ENCODE assay signal across 8 mouse cellular contexts in the genomic region with DNA sequence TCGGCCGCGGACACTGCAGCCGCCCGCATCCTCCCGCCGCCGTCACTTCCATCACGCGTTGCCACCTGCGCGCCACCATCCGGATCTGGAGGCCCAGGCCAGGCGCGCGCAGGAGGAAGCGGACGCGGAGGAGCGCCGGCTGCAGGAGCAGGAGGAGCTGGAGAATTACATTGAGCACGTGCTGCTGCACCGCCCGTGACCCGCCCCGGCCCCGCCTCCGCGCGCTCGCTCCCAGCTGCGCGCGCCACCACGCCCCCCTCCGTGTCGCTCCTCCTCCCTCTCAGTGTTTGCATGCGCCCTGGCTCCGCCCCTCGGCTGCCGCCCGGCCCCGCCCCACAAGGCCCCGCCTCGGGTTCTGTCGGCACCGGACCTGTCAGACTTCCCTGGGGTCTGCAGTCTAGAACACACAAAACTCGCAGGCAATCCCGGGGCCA. TPM values are rescaled to one million over a fixed set of nuclear protein-coding genes. Genes with fewer than 3 reads are reported as not detected.
DNase-seq lines count a peak whose midpoint lies in the region; ATAC-seq and TF ChIP-seq lines count a peak whose summit lies in the region.

No protein-coding gene starts in this region.

- WGBS in forebrain, embryonic 13.5 days: under 1% methylated on average over 28 of the region's 49 CpGs
- WGBS in large intestine, adult 2 months: under 1% methylated on average over 49 of the region's 49 CpGs
- WGBS in lung, embryonic 14.5 days: under 1% methylated on average over 41 of the region's 49 CpGs
- under 1% methylated on average over 48 of the region's 49 CpGs for WGBS in olfactory bulb, adult 2 months

- peak; percentile 24; the same call in 1 of the 2 replicates for TF ChIP-seq POLR2A in olfactory bulb, adult 2 months (IDR thresholded peaks at IDR 0.05; ENCODE audit: insufficient read depth, low read depth, low read length)

- intact Hi-C loops in heart, postnatal 14 days (cut with DNase I): no loop called here

- peak overlapping the region; percentile 63 for H3K9ac ChIP-seq in forebrain, embryonic 13.5 days
- H3K9ac ChIP-seq in lung, embryonic 14.5 days: 0 out of 2 replicates have a peak overlapping the region, but pooled peaks have one; percentile 20

- H3K27ac ChIP-seq in forebrain, embryonic 13.5 days: peak overlapping the region; percentile 12; the same call in 1 of the 2 replicates
- no peak overlapping the region for H3K27ac ChIP-seq in lung, embryonic 14.5 days (ENCODE audit: low read depth)
- no peak overlapping the region for H3K27ac ChIP-seq in olfactory bulb, adult 2 months (ENCODE audit: insufficient read depth, low read depth, low read length)

- H3K27me3 ChIP-seq in forebrain, embryonic 13.5 days: peaks cover 49% of the 10 kb centered on the region
- peaks cover 47% of the 10 kb centered on the region for H3K27me3 ChIP-seq in lung, embryonic 14.5 days (ENCODE audit: insufficient read depth, low read length)

- peak overlapping the region; percentile 99 for H3K4me2 ChIP-seq in forebrain, embryonic 13.5 days
- H3K4me2 ChIP-seq in lung, embryonic 14.5 days: peak overlapping the region; percentile 100

- peaks cover 24% of the 10 kb centered on the region for H3K36me3 ChIP-seq in forebrain, embryonic 13.5 days (ENCODE audit: poor library complexity, severe bottlenecking)
- peaks cover 25% of the 10 kb centered on the region; the same call in 1 of the 2 replicates for H3K36me3 ChIP-seq in lung, embryonic 14.5 days (ENCODE audit: insufficient read depth)

- peak overlapping the region; percentile 51 for H3K4me3 ChIP-seq in forebrain, embryonic 13.5 days
- H3K4me3 ChIP-seq in lung, embryonic 14.5 days (ENCODE audit: low read depth, low read length): peak overlapping the region; percentile 44
- H3K4me3 ChIP-seq in olfactory bulb, adult 2 months (ENCODE audit: insufficient read depth, low read depth, low read length): peak overlapping the region; percentile 71

- peak; percentile 54; the same call in 1 of the 2 replicates for ATAC-seq in cerebellum, adult (ENCODE audit: insufficient number of reproducible peaks, low FRiP score, low TSS enrichment)
- peak; percentile 77 for ATAC-seq in forebrain, embryonic 13.5 days
- ATAC-seq in lung, embryonic 14.5 days (ENCODE audit: insufficient read depth): peak; percentile 79

- no peaks in the 10 kb centered on the region for H3K9me3 ChIP-seq in forebrain, embryonic 13.5 days (replicated peaks)
- H3K9me3 ChIP-seq in lung, embryonic 14.5 days (ENCODE audit: low read depth, low read length): no peaks in the 10 kb centered on the region

- no peak for TF ChIP-seq CTCF in lung, embryonic 14.5 days (IDR thresholded peaks at IDR 0.05; ENCODE audit: low read depth)
- TF ChIP-seq CTCF in olfactory bulb, adult 2 months (IDR thresholded peaks at IDR 0.05; ENCODE audit: insufficient read depth, low read depth, low read length): no peak

- peak; percentile 94 for DNase-seq in ES-CJ7 (ENCODE audit: low read depth, low spot score)
- DNase-seq in heart, postnatal 14 days: peak; percentile 86 to 89
- peak; percentile 58 for DNase-seq in large intestine, adult 2 months (ENCODE audit: low read depth, low spot score)
- peak; percentile 92 for DNase-seq in lung, embryonic 14.5 days
- DNase-seq in thymus, adult 18-20 months: peak; percentile 81 to 83

- peaks cover 36% of the 10 kb centered on the region for H3K4me1 ChIP-seq in forebrain, embryonic 13.5 days
- peaks cover 11% of the 10 kb centered on the region; the same call in 1 of the 2 replicates for H3K4me1 ChIP-seq in lung, embryonic 14.5 days (ENCODE audit: insufficient read depth)
- peaks cover 47% of the 10 kb centered on the region for H3K4me1 ChIP-seq in olfactory bulb, adult 2 months (ENCODE audit: control insufficient read depth, insufficient read depth, low read length)

RNA-seq across cellular contexts. Expression of a gene that starts 6.5 kb away (rescaled TPM):
- 0.89 and 1.0 TPM in 2 replicates for polyA plus RNA-seq in forebrain, embryonic 13.5 days (2015; fragmentation: Nextera tagmentation; extraction: Ambion mirVana)
- not detected for total RNA-seq in heart, postnatal 14 days (2021)
- 0.25 and 0.27 TPM in 2 replicates for polyA plus RNA-seq in large intestine, adult 2 months (2012; rRNA removed)
- polyA plus RNA-seq in lung, embryonic 14.5 days (2014; fragmentation: Nextera tagmentation; extraction: Ambion mirVana): 0.12 and 0.13 TPM in 2 replicates
- polyA plus RNA-seq in olfactory bulb, adult 2 months (2012; ENCODE audit: insufficient read depth, insufficient read length, low replicate concordance, missing spikeins): not detected in 2 replicates

RNA-seq across cellular contexts. Expression of a gene that starts 13.3 kb away (rescaled TPM):
- polyA plus RNA-seq in forebrain, embryonic 13.5 days (2015; fragmentation: Nextera tagmentation; extraction: Ambion mirVana): 252 and 260 TPM in 2 replicates
- total RNA-seq in heart, postnatal 14 days (2021): 10 to 100 TPM; 41.9 to 50.2 TPM
- polyA plus RNA-seq in large intestine, adult 2 months (2012; rRNA removed): 101 and 107 TPM in 2 replicates
- polyA plus RNA-seq in lung, embryonic 14.5 days (2014; fragmentation: Nextera tagmentation; extraction: Ambion mirVana): 179 and 191 TPM in 2 replicates
- polyA plus RNA-seq in olfactory bulb, adult 2 months (2012; ENCODE audit: insufficient read depth, insufficient read length, low replicate concordance, missing spikeins): not detected in 2 replicates

RNA-seq across cellular contexts. Expression of a gene that starts 39.4 kb away (rescaled TPM):
- polyA plus RNA-seq in forebrain, embryonic 13.5 days (2015; fragmentation: Nextera tagmentation; extraction: Ambion mirVana): 0.14 and 0.21 TPM in 2 replicates
- total RNA-seq in heart, postnatal 14 days (2021): 10 to 100 TPM; 12.5 TPM
- 0.94 and 1.1 TPM in 2 replicates for polyA plus RNA-seq in large intestine, adult 2 months (2012; rRNA removed)
- polyA plus RNA-seq in lung, embryonic 14.5 days (2014; fragmentation: Nextera tagmentation; extraction: Ambion mirVana): 0.47 and 0.86 TPM in 2 replicates
- not detected in 2 replicates for polyA plus RNA-seq in olfactory bulb, adult 2 months (2012; ENCODE audit: insufficient read depth, insufficient read length, low replicate concordance, missing spikeins)

RNA-seq across cellular contexts. Expression of a gene that starts 44.8 kb away (rescaled TPM):
- polyA plus RNA-seq in forebrain, embryonic 13.5 days (2015; fragmentation: Nextera tagmentation; extraction: Ambion mirVana): 110 and 113 TPM in 2 replicates
- total RNA-seq in heart, postnatal 14 days (2021): 10 to 100 TPM; 50.4 to 54.9 TPM
- polyA plus RNA-seq in large intestine, adult 2 months (2012; rRNA removed): 90.2 and 93.7 TPM in 2 replicates
- 88.9 and 97.4 TPM in 2 replicates for polyA plus RNA-seq in lung, embryonic 14.5 days (2014; fragmentation: Nextera tagmentation; extraction: Ambion mirVana)
- polyA plus RNA-seq in olfactory bulb, adult 2 months (2012; ENCODE audit: insufficient read depth, insufficient read length, low replicate concordance, missing spikeins): not detected in 2 replicates

RNA-seq across cellular contexts. Expression of a gene that starts 45.8 kb away (rescaled TPM):
- 25.8 and 28.9 TPM in 2 replicates for polyA plus RNA-seq in forebrain, embryonic 13.5 days (2015; fragmentation: Nextera tagmentation; extraction: Ambion mirVana)
- 10 to 100 TPM; 40.3 to 42.2 TPM for total RNA-seq in heart, postnatal 14 days (2021)
- 29.6 and 33.8 TPM in 2 replicates for polyA plus RNA-seq in large intestine, adult 2 months (2012; rRNA removed)
- polyA plus RNA-seq in lung, embryonic 14.5 days (2014; fragmentation: Nextera tagmentation; extraction: Ambion mirVana): 43.5 and 43.7 TPM in 2 replicates
- not detected in 2 replicates for polyA plus RNA-seq in olfactory bulb, adult 2 months (2012; ENCODE audit: insufficient read depth, insufficient read length, low replicate concordance, missing spikeins)
